Mouse (Mus musculus): ENCODE results near the gene Thbs2. TPM values are rescaled to one million over a fixed set of nuclear protein-coding genes. Genes with fewer than 3 reads are reported as not detected.

Thbs2 gene
- polyA plus RNA-seq, 1 experiment, result 0.51 TPM

- no peaks in the 10 kb centered on the region for H3K36me3 ChIP-seq (ENCODE audit: control insufficient read depth, insufficient read depth, low read length)
- H3K27me3 ChIP-seq (ENCODE audit: control insufficient read depth, insufficient read depth, low read length), result no peaks in the 10 kb centered on the region
- TF ChIP-seq CTCF (IDR thresholded peaks at IDR 0.05; ENCODE audit: control insufficient read depth, insufficient read depth, insufficient replicate concordance, low read depth, low read length) (no peak), POLR2A (IDR thresholded peaks at IDR 0.05; ENCODE audit: control insufficient read depth, low read depth, low read length) (no peak)
- H3K4me1 ChIP-seq (ENCODE audit: control insufficient read depth, insufficient read depth, low read length), result no peaks in the 10 kb centered on the region
- no peak overlapping the region for H3K4me3 ChIP-seq (ENCODE audit: control insufficient read depth, low read depth, low read length)
- H3K27ac ChIP-seq (ENCODE audit: control insufficient read depth, insufficient read depth, low read depth, low read length), result no peak overlapping the region
Measured at GRCm38 (mm10) chr17:14706066-14706465, 12.0 kb upstream of the Thbs2 start.

GRCm38 (mm10) chr17:14705466-14705865 is 11.4 kb upstream of the Thbs2 start:
- no peaks in the 10 kb centered on the region for H3K4me1 ChIP-seq (ENCODE audit: control insufficient read depth, insufficient read depth, low read length)
- no peak overlapping the region for H3K27ac ChIP-seq (ENCODE audit: control insufficient read depth, insufficient read depth, low read depth, low read length)
- H3K27me3 ChIP-seq (ENCODE audit: control insufficient read depth, insufficient read depth, low read length), result no peaks in the 10 kb centered on the region
- H3K4me3 ChIP-seq (ENCODE audit: control insufficient read depth, low read depth, low read length), result no peak overlapping the region
- TF ChIP-seq CTCF (IDR thresholded peaks at IDR 0.05; ENCODE audit: control insufficient read depth, insufficient read depth, insufficient replicate concordance, low read depth, low read length) (no peak), POLR2A (IDR thresholded peaks at IDR 0.05; ENCODE audit: control insufficient read depth, low read depth, low read length) (no peak)
- H3K36me3 ChIP-seq (ENCODE audit: control insufficient read depth, insufficient read depth, low read length), result no peaks in the 10 kb centered on the region

GRCm38 (mm10) chr17:14703771-14704170 is 9.7 kb upstream of the Thbs2 start:
- no peaks in the 10 kb centered on the region for H3K4me1 ChIP-seq (ENCODE audit: control insufficient read depth, insufficient read depth, low read length)
- H3K36me3 ChIP-seq (ENCODE audit: control insufficient read depth, insufficient read depth, low read length), result no peaks in the 10 kb centered on the region
- H3K27ac ChIP-seq (ENCODE audit: control insufficient read depth, insufficient read depth, low read depth, low read length), result no peak overlapping the region
- TF ChIP-seq POLR2A (IDR thresholded peaks at IDR 0.05; ENCODE audit: control insufficient read depth, low read depth, low read length), result no peak
- TF ChIP-seq CTCF (IDR thresholded peaks at IDR 0.05; ENCODE audit: control insufficient read depth, insufficient read depth, insufficient replicate concordance, low read depth, low read length), result no peak
- H3K4me3 ChIP-seq (ENCODE audit: control insufficient read depth, low read depth, low read length), result no peak overlapping the region
- no peaks in the 10 kb centered on the region for H3K27me3 ChIP-seq (ENCODE audit: control insufficient read depth, insufficient read depth, low read length)

GRCm38 (mm10) chr17:14703268-14703667 is 9.2 kb upstream of the Thbs2 start:
- H3K4me3 ChIP-seq (ENCODE audit: control insufficient read depth, low read depth, low read length), result no peak overlapping the region
- TF ChIP-seq CTCF (IDR thresholded peaks at IDR 0.05; ENCODE audit: control insufficient read depth, insufficient read depth, insufficient replicate concordance, low read depth, low read length) (no peak), POLR2A (IDR thresholded peaks at IDR 0.05; ENCODE audit: control insufficient read depth, low read depth, low read length) (no peak)
- H3K36me3 ChIP-seq (ENCODE audit: control insufficient read depth, insufficient read depth, low read length), result no peaks in the 10 kb centered on the region
- no peaks in the 10 kb centered on the region for H3K27me3 ChIP-seq (ENCODE audit: control insufficient read depth, insufficient read depth, low read length)
- no peaks in the 10 kb centered on the region for H3K4me1 ChIP-seq (ENCODE audit: control insufficient read depth, insufficient read depth, low read length)
- no peak overlapping the region for H3K27ac ChIP-seq (ENCODE audit: control insufficient read depth, insufficient read depth, low read depth, low read length)

GRCm38 (mm10) chr17:14702701-14703100 is 8.7 kb upstream of the Thbs2 start:
- no peak for TF ChIP-seq CTCF (IDR thresholded peaks at IDR 0.05; ENCODE audit: control insufficient read depth, insufficient read depth, insufficient replicate concordance, low read depth, low read length)
- no peak for TF ChIP-seq POLR2A (IDR thresholded peaks at IDR 0.05; ENCODE audit: control insufficient read depth, low read depth, low read length)
- Histone ChIP-seq H3K4me1 (ENCODE audit: control insufficient read depth, insufficient read depth, low read length) (no peaks in the 10 kb centered on the region), H3K4me3 (ENCODE audit: control insufficient read depth, low read depth, low read length) (no peak overlapping the region), H3K36me3 (ENCODE audit: control insufficient read depth, insufficient read depth, low read length) (no peaks in the 10 kb centered on the region), H3K27ac (ENCODE audit: control insufficient read depth, insufficient read depth, low read depth, low read length) (no peak overlapping the region), H3K27me3 (ENCODE audit: control insufficient read depth, insufficient read depth, low read length) (no peaks in the 10 kb centered on the region)

GRCm38 (mm10) chr17:14701891-14702290 is 7.9 kb upstream of the Thbs2 start:
- TF ChIP-seq CTCF (IDR thresholded peaks at IDR 0.05; ENCODE audit: control insufficient read depth, insufficient read depth, insufficient replicate concordance, low read depth, low read length), result no peak
- TF ChIP-seq POLR2A (IDR thresholded peaks at IDR 0.05; ENCODE audit: control insufficient read depth, low read depth, low read length), result no peak
- no peak overlapping the region for H3K4me3 ChIP-seq (ENCODE audit: control insufficient read depth, low read depth, low read length)

GRCm38 (mm10) chr17:14700204-14700603 is 6.2 kb upstream of the Thbs2 start:
- Histone ChIP-seq H3K36me3 (ENCODE audit: control insufficient read depth, insufficient read depth, low read length) (no peaks in the 10 kb centered on the region), H3K4me1 (ENCODE audit: control insufficient read depth, insufficient read depth, low read length) (no peaks in the 10 kb centered on the region), H3K27me3 (ENCODE audit: control insufficient read depth, insufficient read depth, low read length) (no peaks in the 10 kb centered on the region), H3K27ac (ENCODE audit: control insufficient read depth, insufficient read depth, low read depth, low read length) (no peak overlapping the region), H3K4me3 (ENCODE audit: control insufficient read depth, low read depth, low read length) (no peak overlapping the region)
- TF ChIP-seq CTCF (IDR thresholded peaks at IDR 0.05; ENCODE audit: control insufficient read depth, insufficient read depth, insufficient replicate concordance, low read depth, low read length) (no peak), POLR2A (IDR thresholded peaks at IDR 0.05; ENCODE audit: control insufficient read depth, low read depth, low read length) (no peak)

More at GRCm38 (mm10) chr17:14701891-14702290, 7.9 kb upstream of the Thbs2 start:
- H3K36me3 ChIP-seq (ENCODE audit: control insufficient read depth, insufficient read depth, low read length), result no peaks in the 10 kb centered on the region
- no peak overlapping the region for H3K27ac ChIP-seq (ENCODE audit: control insufficient read depth, insufficient read depth, low read depth, low read length)
- no peaks in the 10 kb centered on the region for H3K4me1 ChIP-seq (ENCODE audit: control insufficient read depth, insufficient read depth, low read length)
- no peaks in the 10 kb centered on the region for H3K27me3 ChIP-seq (ENCODE audit: control insufficient read depth, insufficient read depth, low read length)

- TF ChIP-seq CTCF (IDR thresholded peaks at IDR 0.05; ENCODE audit: control insufficient read depth, insufficient read depth, insufficient replicate concordance, low read depth, low read length) (no peak), POLR2A (IDR thresholded peaks at IDR 0.05; ENCODE audit: control insufficient read depth, low read depth, low read length) (no peak)
- Histone ChIP-seq H3K4me1 (ENCODE audit: control insufficient read depth, insufficient read depth, low read length) (no peaks in the 10 kb centered on the region), H3K27me3 (ENCODE audit: control insufficient read depth, insufficient read depth, low read length) (no peaks in the 10 kb centered on the region), H3K4me3 (ENCODE audit: control insufficient read depth, low read depth, low read length) (no peak overlapping the region), H3K27ac (ENCODE audit: control insufficient read depth, insufficient read depth, low read depth, low read length) (no peak overlapping the region), H3K36me3 (ENCODE audit: control insufficient read depth, insufficient read depth, low read length) (no peaks in the 10 kb centered on the region)
Measured at GRCm38 (mm10) chr17:14698188-14698587, 4.2 kb upstream of the Thbs2 start.

Data from testis, adult 2 months (tissue).